Mouse (Mus musculus) inflammation-experienced regulatory T-cells, adult 6 months (primary cell): ENCODE measurements around the gene Grip2. TPM values are rescaled to one million over a fixed set of nuclear protein-coding genes. Genes with fewer than 3 reads are reported as not detected.

Experiments
- ATAC-seq: one replicate; pipeline ENCODE4 v1.8.0; 2017
- polyA plus RNA-seq, 3 experiments: library from polyadenylated mRNA; unstranded; fragments of 100-300 nt; shearing (Covaris generic); gene quantifications; one replicate each; pipeline ENCODE4 v1.2.1; 2017

Grip2 gene
- polyA plus RNA-seq: under 1 TPM; 0.06 to 0.41 (median 0.21) TPM

GRCm38 (mm10) chr6:91827016-91827570, at the start of gene Grip2:
TSS of gene Grip2 (minus strand) at chr6:91827250.
- ATAC-seq: no peak

- no peak for ATAC-seq
These were observed 45.7 kb upstream of the Grip2 start for GRCm38 (mm10) chr6:91872781-91873180.

- ATAC-seq: no peak
These were observed 41.0 kb upstream of the Grip2 start for GRCm38 (mm10) chr6:91868091-91868490.

- no peak for ATAC-seq
These were observed 38.6 kb upstream of the Grip2 start for GRCm38 (mm10) chr6:91865601-91866000.

GRCm38 (mm10) chr6:91864595-91864994, 37.5 kb upstream of the Grip2 start:
- ATAC-seq: peak; percentile 50

GRCm38 (mm10) chr6:91862848-91863247, 35.8 kb upstream of the Grip2 start:
- ATAC-seq: no peak

- no peak for ATAC-seq
These were observed 31.3 kb upstream of the Grip2 start for GRCm38 (mm10) chr6:91858339-91858738.

- ATAC-seq: no peak
These were observed 25.5 kb upstream of the Grip2 start for GRCm38 (mm10) chr6:91852550-91852949.

- ATAC-seq: no peak
These were observed 16.6 kb upstream of the Grip2 start for GRCm38 (mm10) chr6:91843628-91844153.

GRCm38 (mm10) chr6:91842897-91843627, 16.0 kb upstream of the Grip2 start:
- no peak for ATAC-seq

- ATAC-seq: no peak
These were observed 12.2 kb upstream of the Grip2 start for GRCm38 (mm10) chr6:91839010-91839871.

GRCm38 (mm10) chr6:91832863-91833440, 5.9 kb upstream of the Grip2 start:
- ATAC-seq: no peak

GRCm38 (mm10) chr6:91827926-91828325, 876 bp upstream of the Grip2 start:
- no peak for ATAC-seq

GRCm38 (mm10) chr6:91818271-91818670, 8.8 kb downstream of the Grip2 start:
- ATAC-seq: no peak

GRCm38 (mm10) chr6:91815976-91816375, 11.1 kb downstream of the Grip2 start:
- ATAC-seq: no peak

GRCm38 (mm10) chr6:91813611-91814010, 13.4 kb downstream of the Grip2 start:
- ATAC-seq: no peak

GRCm38 (mm10) chr6:91810007-91810406, 17.0 kb downstream of the Grip2 start:
- no peak for ATAC-seq

- no peak for ATAC-seq
These were observed 19.0 kb downstream of the Grip2 start for GRCm38 (mm10) chr6:91808022-91808421.

- ATAC-seq: no peak
These were observed 19.9 kb downstream of the Grip2 start for GRCm38 (mm10) chr6:91807169-91807568.

GRCm38 (mm10) chr6:91804177-91804576, 22.9 kb downstream of the Grip2 start:
- no peak for ATAC-seq

GRCm38 (mm10) chr6:91798496-91798895, 28.6 kb downstream of the Grip2 start:
- ATAC-seq: no peak

- ATAC-seq: no peak
These were observed 30.3 kb downstream of the Grip2 start for GRCm38 (mm10) chr6:91796736-91797135.

- no peak for ATAC-seq
These were observed 31.0 kb downstream of the Grip2 start for GRCm38 (mm10) chr6:91796064-91796463.
